Mouse (Mus musculus) thymus, adult 2 months (tissue): ENCODE results near the gene Ube4a.

Source experiments
- CTCF ChIP-seq: fragments of 200-500 bp; IDR thresholded peaks from 2 replicates; pipeline ENCODE4 v1.5.1; 2012; ENCODE audit warnings: mild to moderate bottlenecking, control low read depth, low read length, moderate library complexity, borderline replicate concordance; ENCODE audit not compliant: control insufficient read depth, poor library complexity, insufficient read depth; ENCODE audit errors: extremely low read depth
- POLR2A ChIP-seq: fragments of 200-500 bp; IDR thresholded peaks from 2 replicates; pipeline ENCODE4 v1.6.1; 2012; ENCODE audit warnings: mild to moderate bottlenecking, low read length, control low read depth, moderate library complexity; ENCODE audit not compliant: control insufficient read depth, poor library complexity, insufficient read depth; ENCODE audit errors: extremely low read depth

DNA sequence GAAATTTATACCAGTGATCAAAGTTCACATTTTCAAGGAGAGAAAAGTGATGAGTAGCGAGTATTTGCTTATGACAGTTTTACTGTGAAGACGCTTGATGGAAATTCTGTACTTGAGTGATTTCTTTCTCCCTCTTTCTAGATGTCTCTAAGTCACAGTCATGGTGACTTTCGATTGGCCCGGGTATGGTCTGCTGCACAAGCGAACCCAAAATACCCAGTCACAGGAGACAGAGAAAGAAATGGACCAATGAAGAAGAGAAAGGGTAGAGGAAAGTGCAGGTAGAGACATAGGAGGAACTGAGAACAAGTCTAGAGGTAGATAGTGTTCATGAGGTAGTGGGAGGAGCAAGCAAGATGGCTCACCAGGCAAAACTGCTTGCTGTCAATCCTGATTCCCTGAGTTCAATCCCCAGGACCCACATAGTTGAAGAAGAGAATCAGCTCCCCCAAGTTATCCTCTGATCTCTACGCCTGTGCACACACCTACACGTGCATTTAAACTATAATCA lies 77.2 kb downstream of the Ube4a start:
- no peak for TF ChIP-seq POLR2A
- no peak for TF ChIP-seq CTCF
